Mouse (Mus musculus): ENCODE measurements around the gene Kcnrg. TPM values are rescaled to one million over a fixed set of nuclear protein-coding genes. Genes with fewer than 3 reads are reported as not detected.
"Not testable (repeated sequence)": the region's sequence is repeated elsewhere in the genome, so short reads cannot be mapped to it uniquely, and the experiment has no call there.

Kcnrg gene
- 0.09 and 0.12 TPM in 2 replicates for polyA plus RNA-seq (2012; rRNA removed)

DNA sequence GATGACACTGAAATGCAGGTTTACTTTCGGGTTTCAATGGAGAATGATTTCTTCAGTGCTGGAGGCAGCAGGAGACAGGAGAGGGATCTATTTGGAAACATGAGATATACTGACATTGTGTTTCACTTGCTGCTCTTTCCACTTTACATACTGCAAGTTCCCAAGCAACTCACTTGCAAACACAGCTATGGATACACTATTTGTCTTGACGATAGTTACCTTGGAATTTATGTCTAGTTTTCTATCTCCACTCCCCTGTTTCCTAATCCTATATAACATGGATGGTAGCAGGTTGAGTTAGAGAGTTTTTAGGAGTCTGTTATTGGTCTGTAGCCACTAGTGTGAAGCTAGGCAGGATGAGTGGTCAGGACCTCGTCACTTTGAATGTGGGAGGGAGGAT is at the start of gene Kcnrg:
TSS of gene Kcnrg (plus strand) at position 301 of the 400 bp plus-strand sequence.
- WGBS = 79% methylated on average over 3 of the region's 3 CpGs
- H3K4me3 ChIP-seq (ENCODE audit: insufficient read depth, low read depth, low read length) = no peak within 1 kb of the TSS
- TF ChIP-seq CTCF (conservative IDR thresholded peaks at IDR 0.05; ENCODE audit: insufficient read depth, insufficient read length, low read depth, low read length) (no peak), POLR2A (IDR thresholded peaks at IDR 0.05; ENCODE audit: low read depth, low read length) (no peak)

DNA sequence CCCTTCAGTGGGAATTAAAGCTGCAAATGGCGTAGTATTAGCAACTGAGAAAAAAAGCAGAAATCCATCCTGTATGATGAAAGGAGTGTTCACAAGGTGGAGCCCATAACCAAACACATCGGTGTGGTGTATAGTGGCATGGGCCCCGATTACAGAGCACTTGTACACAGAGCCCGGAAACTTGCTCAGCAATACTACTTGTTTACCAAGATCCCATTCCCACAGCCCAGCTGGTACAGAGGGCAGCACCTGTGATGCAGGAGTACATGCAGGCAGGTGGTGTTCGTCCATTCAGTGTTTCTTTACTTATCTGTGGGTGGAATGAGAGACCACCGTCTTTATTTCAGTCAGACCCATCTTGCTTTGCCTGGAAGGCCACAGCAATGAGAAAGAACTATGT is 48.4 kb upstream of the Kcnrg start:
- H3K27me3 ChIP-seq (replicated peaks; ENCODE audit: control insufficient read depth, insufficient read depth, low read length) = no peaks in the 10 kb centered on the region
- no peak overlapping the region for H3K4me3 ChIP-seq (ENCODE audit: insufficient read depth, low read depth, low read length)
- WGBS = 93% methylated on average over 6 of the region's 6 CpGs
- DNase-seq = peak; percentile 7
- H3K36me3 ChIP-seq (ENCODE audit: control insufficient read depth, insufficient read depth, low read length) = no peaks in the 10 kb centered on the region
- no peak overlapping the region for H3K27ac ChIP-seq (ENCODE audit: insufficient read depth, low read depth, low read length)
- H3K4me1 ChIP-seq (ENCODE audit: control insufficient read depth, insufficient read depth, low read length) = no peaks in the 10 kb centered on the region
- TF ChIP-seq POLR2A (IDR thresholded peaks at IDR 0.05; ENCODE audit: low read depth, low read length) (no peak), CTCF (conservative IDR thresholded peaks at IDR 0.05; ENCODE audit: insufficient read depth, insufficient read length, low read depth, low read length) (no peak)

More for the DNA sequence above, at the start of gene Kcnrg:
- Histone ChIP-seq H3K4me1 (ENCODE audit: control insufficient read depth, insufficient read depth, low read length) (peaks cover under 1% of the 10 kb centered on the region; the same call in 1 of the 2 replicates), H3K27me3 (replicated peaks; ENCODE audit: control insufficient read depth, insufficient read depth, low read length) (no peaks in the 10 kb centered on the region), H3K27ac (ENCODE audit: insufficient read depth, low read depth, low read length) (no peak within 1 kb of the TSS), H3K36me3 (ENCODE audit: control insufficient read depth, insufficient read depth, low read length) (no peaks in the 10 kb centered on the region)
- DNase-seq = no peak

DNA sequence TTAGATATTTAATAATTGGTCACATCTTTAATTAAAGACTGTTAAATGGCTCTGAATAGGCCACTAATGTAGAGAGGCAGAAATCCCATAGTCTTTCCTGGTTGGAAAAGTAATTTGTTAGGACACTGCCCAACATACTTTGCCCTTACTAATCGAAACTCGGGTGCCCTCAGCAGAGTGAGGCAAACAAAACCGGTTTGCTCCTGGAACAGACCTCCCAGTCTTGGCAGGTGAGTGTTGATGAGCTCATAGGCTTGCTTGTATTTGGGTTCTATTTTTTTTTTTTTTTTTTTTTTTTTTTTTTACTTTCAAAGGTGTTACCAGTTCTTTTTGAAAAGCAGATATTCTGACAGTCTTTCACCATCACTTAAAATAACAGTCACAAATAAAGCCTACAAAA is 47.4 kb upstream of the Kcnrg start:
- WGBS = 31% methylated on average over 3 of the region's 3 CpGs
- H3K4me1 ChIP-seq (ENCODE audit: control insufficient read depth, insufficient read depth, low read length) = no peaks in the 10 kb centered on the region
- H3K36me3 ChIP-seq (ENCODE audit: control insufficient read depth, insufficient read depth, low read length) = no peaks in the 10 kb centered on the region
- TF ChIP-seq CTCF (conservative IDR thresholded peaks at IDR 0.05; ENCODE audit: insufficient read depth, insufficient read length, low read depth, low read length) (no peak), POLR2A (IDR thresholded peaks at IDR 0.05; ENCODE audit: low read depth, low read length) (no peak)
- no peak overlapping the region for H3K4me3 ChIP-seq (ENCODE audit: insufficient read depth, low read depth, low read length)
- no peaks in the 10 kb centered on the region for H3K27me3 ChIP-seq (replicated peaks; ENCODE audit: control insufficient read depth, insufficient read depth, low read length)
- peak; percentile 70 for DNase-seq
- no peak overlapping the region for H3K27ac ChIP-seq (ENCODE audit: insufficient read depth, low read depth, low read length)

DNA sequence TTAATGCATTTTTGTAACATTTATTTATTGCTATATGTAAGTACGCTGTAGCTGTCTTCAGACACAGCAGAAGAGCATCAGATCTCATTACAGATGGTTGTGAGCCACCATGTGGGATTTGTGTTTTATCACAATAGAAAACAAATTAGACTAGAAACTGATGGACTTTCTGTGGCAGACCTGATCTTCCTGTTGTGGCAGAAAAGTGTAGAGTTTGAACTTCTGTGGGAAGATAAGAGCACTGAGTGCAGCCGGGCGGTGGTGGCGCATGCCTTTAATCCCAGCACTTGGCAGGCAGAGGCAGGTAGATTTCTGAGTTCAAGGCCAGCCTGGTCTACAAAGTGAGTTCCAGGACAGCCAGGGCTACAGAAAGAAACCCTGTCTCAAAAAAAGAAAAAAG is 41.0 kb upstream of the Kcnrg start:
- H3K4me1 ChIP-seq (ENCODE audit: control insufficient read depth, insufficient read depth, low read length); H3K36me3 ChIP-seq (ENCODE audit: control insufficient read depth, insufficient read depth, low read length); H3K27me3 ChIP-seq (replicated peaks; ENCODE audit: control insufficient read depth, insufficient read depth, low read length); DNase-seq; H3K4me3 ChIP-seq (ENCODE audit: insufficient read depth, low read depth, low read length); H3K27ac ChIP-seq (ENCODE audit: insufficient read depth, low read depth, low read length): not testable (repeated sequence)
- 95% methylated on average over 4 of the region's 4 CpGs for WGBS

DNA sequence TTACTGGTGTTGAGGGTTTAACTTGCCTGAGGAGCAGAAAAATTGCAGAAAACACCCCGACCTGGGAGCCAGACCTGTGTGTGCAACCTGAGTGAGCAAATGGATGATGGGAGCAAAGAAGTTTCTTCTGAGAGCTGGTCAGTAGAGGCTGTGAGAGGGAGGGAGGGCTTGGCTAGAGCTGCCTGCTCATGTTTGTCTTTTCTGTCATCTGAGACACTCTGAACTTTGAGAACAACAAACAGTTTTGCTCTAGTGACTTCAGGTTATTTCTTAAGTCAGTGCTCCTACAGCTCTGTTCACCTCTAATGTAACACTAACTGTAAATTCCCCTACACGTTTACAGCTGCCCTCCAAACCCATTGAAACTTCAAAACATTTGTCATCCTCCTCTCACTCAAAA is 37.9 kb upstream of the Kcnrg start:
- Histone ChIP-seq H3K27ac (ENCODE audit: insufficient read depth, low read depth, low read length) (no peak overlapping the region), H3K4me3 (ENCODE audit: insufficient read depth, low read depth, low read length) (no peak overlapping the region), H3K27me3 (replicated peaks; ENCODE audit: control insufficient read depth, insufficient read depth, low read length) (no peaks in the 10 kb centered on the region), H3K36me3 (ENCODE audit: control insufficient read depth, insufficient read depth, low read length) (no peaks in the 10 kb centered on the region), H3K4me1 (ENCODE audit: control insufficient read depth, insufficient read depth, low read length) (no peaks in the 10 kb centered on the region; the same call in 1 of the 2 replicates)
- no peak for TF ChIP-seq CTCF (conservative IDR thresholded peaks at IDR 0.05; ENCODE audit: insufficient read depth, insufficient read length, low read depth, low read length)
- no peak for TF ChIP-seq POLR2A (IDR thresholded peaks at IDR 0.05; ENCODE audit: low read depth, low read length)
- peak; percentile 49 for DNase-seq
- 18% methylated on average over 2 of the region's 2 CpGs for WGBS

DNA sequence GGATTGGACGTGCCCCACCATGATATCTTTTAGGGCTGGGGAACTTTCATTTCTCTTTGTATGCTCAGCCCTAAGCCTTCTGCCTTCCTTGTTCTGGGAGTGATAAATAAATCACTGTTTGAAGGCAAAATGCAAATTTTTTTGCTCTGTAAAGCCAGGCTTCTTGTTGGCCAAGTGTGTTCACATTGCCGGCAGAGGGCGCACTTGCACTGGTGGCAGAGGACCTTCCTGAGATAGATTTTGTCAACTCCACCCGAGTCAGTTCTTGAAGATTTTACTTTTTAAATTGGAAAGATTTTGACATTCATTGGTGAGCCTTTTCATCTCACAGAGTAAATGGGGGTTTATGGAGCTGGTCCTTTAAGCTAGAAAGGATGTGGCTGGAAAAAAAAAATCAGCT is 35.9 kb upstream of the Kcnrg start:
- DNase-seq = peak; percentile 88
- Histone ChIP-seq H3K27me3 (replicated peaks; ENCODE audit: control insufficient read depth, insufficient read depth, low read length) (no peaks in the 10 kb centered on the region), H3K27ac (ENCODE audit: insufficient read depth, low read depth, low read length) (no peak overlapping the region; the same call in 1 of the 2 replicates), H3K36me3 (ENCODE audit: control insufficient read depth, insufficient read depth, low read length) (no peaks in the 10 kb centered on the region), H3K4me3 (ENCODE audit: insufficient read depth, low read depth, low read length) (no peak overlapping the region), H3K4me1 (ENCODE audit: control insufficient read depth, insufficient read depth, low read length) (no peaks in the 10 kb centered on the region; the same call in 1 of the 2 replicates)
- 10% methylated on average over 4 of the region's 4 CpGs for WGBS
- TF ChIP-seq POLR2A (IDR thresholded peaks at IDR 0.05; ENCODE audit: low read depth, low read length) = no peak
- peak; percentile 92 for TF ChIP-seq CTCF (conservative IDR thresholded peaks at IDR 0.05; ENCODE audit: insufficient read depth, insufficient read length, low read depth, low read length)

DNA sequence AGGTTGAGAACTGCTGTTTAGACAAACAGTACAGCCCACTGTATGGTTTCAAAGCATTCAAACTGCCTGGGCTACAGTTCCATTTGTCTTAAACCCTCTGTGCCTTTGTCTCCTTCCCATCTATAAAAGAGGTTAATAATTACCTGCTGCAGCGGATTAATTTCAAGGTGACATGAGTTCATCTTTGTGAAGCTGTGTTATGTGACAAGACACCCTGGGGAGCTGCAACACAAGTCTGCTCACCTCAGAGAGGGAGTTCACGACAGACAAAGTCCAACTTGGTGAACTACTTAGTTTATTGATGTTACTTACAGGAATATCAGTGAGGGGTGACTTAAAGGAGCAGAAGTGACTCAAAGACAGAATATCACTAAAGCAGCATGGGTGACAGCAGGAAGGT is 35.1 kb upstream of the Kcnrg start:
- peak; percentile 81 for DNase-seq
- Histone ChIP-seq H3K4me1 (ENCODE audit: control insufficient read depth, insufficient read depth, low read length) (no peaks in the 10 kb centered on the region; the same call in 1 of the 2 replicates), H3K4me3 (ENCODE audit: insufficient read depth, low read depth, low read length) (no peak overlapping the region), H3K36me3 (ENCODE audit: control insufficient read depth, insufficient read depth, low read length) (no peaks in the 10 kb centered on the region), H3K27me3 (replicated peaks; ENCODE audit: control insufficient read depth, insufficient read depth, low read length) (no peaks in the 10 kb centered on the region), H3K27ac (ENCODE audit: insufficient read depth, low read depth, low read length) (peak overlapping the region; percentile 26; the same call in 1 of the 2 replicates)
- WGBS = 43% methylated on average over 2 of the region's 2 CpGs
- TF ChIP-seq POLR2A (IDR thresholded peaks at IDR 0.05; ENCODE audit: low read depth, low read length) = no peak
- no peak for TF ChIP-seq CTCF (conservative IDR thresholded peaks at IDR 0.05; ENCODE audit: insufficient read depth, insufficient read length, low read depth, low read length)

DNA sequence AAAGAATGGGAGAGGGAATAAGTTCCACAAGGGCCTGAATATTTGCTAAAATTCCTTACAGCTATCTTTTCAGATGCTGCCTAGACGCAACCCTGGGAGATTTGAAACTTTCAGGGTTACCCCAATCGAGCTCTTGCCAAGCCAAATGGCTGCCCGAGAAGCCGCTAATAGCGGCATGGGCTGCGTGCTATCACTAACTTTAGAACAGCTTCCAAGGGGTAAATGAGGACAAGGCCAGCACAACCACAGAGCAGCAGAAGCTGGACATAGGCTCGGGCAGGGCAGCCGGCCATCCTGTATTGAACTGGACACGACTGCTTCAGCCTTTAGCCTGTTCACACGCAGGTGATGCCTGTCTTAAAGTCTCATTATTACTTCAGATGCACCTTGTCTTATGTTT is 32.2 kb upstream of the Kcnrg start:
- WGBS = 89% methylated on average over 10 of the region's 10 CpGs
- H3K27ac ChIP-seq (ENCODE audit: insufficient read depth, low read depth, low read length) = no peak overlapping the region

More for the DNA sequence above, 32.2 kb upstream of the Kcnrg start:
- Histone ChIP-seq H3K36me3 (ENCODE audit: control insufficient read depth, insufficient read depth, low read length) (no peaks in the 10 kb centered on the region), H3K4me3 (ENCODE audit: insufficient read depth, low read depth, low read length) (no peak overlapping the region), H3K4me1 (ENCODE audit: control insufficient read depth, insufficient read depth, low read length) (no peaks in the 10 kb centered on the region; the same call in 1 of the 2 replicates), H3K27me3 (replicated peaks; ENCODE audit: control insufficient read depth, insufficient read depth, low read length) (no peaks in the 10 kb centered on the region)
- no peak for TF ChIP-seq CTCF (conservative IDR thresholded peaks at IDR 0.05; ENCODE audit: insufficient read depth, insufficient read length, low read depth, low read length)
- no peak for TF ChIP-seq POLR2A (IDR thresholded peaks at IDR 0.05; ENCODE audit: low read depth, low read length)
- DNase-seq = no peak

Measured in kidney, adult 2 months (tissue).